ENCODE assay signal across 10 mouse cellular contexts in genomic region chr5:7820592-7820991, GRCm38 (mm10).
DNase-seq lines count a peak whose midpoint lies in the region; ATAC-seq lines count a peak whose summit lies in the region.
"Had no signal": no experiment of that assay in that cellular context is flagged by ENCODE, and none has a peak within 500 bp of the region (broad histone marks: within the 10 kb centered on the region; RNA-seq: fewer than 3 reads in every experiment).

No protein-coding gene starts in this region.

- ATAC-seq in hindbrain, embryonic 14.5 days (ENCODE audit: low FRiP score), result no peak
- ATAC-seq in hindbrain, embryonic 13.5 days (ENCODE audit: low FRiP score), result no peak
- peak; percentile 44; the same call in 1 of the 2 replicates for ATAC-seq in midbrain, embryonic 11.5 days (ENCODE audit: low FRiP score)
- no peak for ATAC-seq in midbrain, embryonic 15.5 days (replicated peaks)
- no peak for ATAC-seq in erythroblast, adult 5-6 weeks (replicated peaks; ENCODE audit: low FRiP score, poor library complexity, severe bottlenecking)

- H3K4me1 ChIP-seq in hindbrain, embryonic 14.5 days (replicated peaks; ENCODE audit: control insufficient read depth, insufficient read depth, low read length), result no peaks in the 10 kb centered on the region
- H3K4me1 ChIP-seq in hindbrain, embryonic 13.5 days (replicated peaks), result no peaks in the 10 kb centered on the region
- H3K4me1 ChIP-seq in midbrain, embryonic 11.5 days (ENCODE audit: control insufficient read depth, insufficient read depth, low read length), result no peaks in the 10 kb centered on the region
- no peaks in the 10 kb centered on the region for H3K4me1 ChIP-seq in midbrain, embryonic 15.5 days
- H3K4me1 ChIP-seq: embryonic facial prominence, embryonic 15.5 days had no signal

- H3K4me3 ChIP-seq in hindbrain, embryonic 14.5 days (replicated peaks; ENCODE audit: low read length), result no peak overlapping the region
- H3K4me3 ChIP-seq in hindbrain, embryonic 13.5 days, result no peak overlapping the region
- no peak overlapping the region for H3K4me3 ChIP-seq in midbrain, embryonic 11.5 days (ENCODE audit: low read depth, low read length)
- H3K4me3 ChIP-seq in midbrain, embryonic 15.5 days, result no peak overlapping the region
- H3K4me3 ChIP-seq: embryonic facial prominence, embryonic 15.5 days had no signal

- H3K27ac ChIP-seq in hindbrain, embryonic 14.5 days, result no peak overlapping the region
- H3K27ac ChIP-seq in hindbrain, embryonic 13.5 days, result no peak overlapping the region
- no peak overlapping the region for H3K27ac ChIP-seq in midbrain, embryonic 11.5 days (ENCODE audit: low read depth, low read length)
- no peak overlapping the region for H3K27ac ChIP-seq in midbrain, embryonic 15.5 days
- H3K27ac ChIP-seq: embryonic facial prominence, embryonic 15.5 days had no signal

- H3K9ac ChIP-seq in hindbrain, embryonic 14.5 days, result no peak overlapping the region
- no peak overlapping the region for H3K9ac ChIP-seq in hindbrain, embryonic 13.5 days
- H3K9ac ChIP-seq in midbrain, embryonic 11.5 days (ENCODE audit: low read length), result no peak overlapping the region
- no peak overlapping the region for H3K9ac ChIP-seq in midbrain, embryonic 15.5 days
- H3K9ac ChIP-seq: embryonic facial prominence, embryonic 15.5 days had no signal

- intact Hi-C loops in left cerebral cortex, postnatal 4 days (cut with DNase I), result no loop called here

- H3K27me3 ChIP-seq in hindbrain, embryonic 14.5 days (ENCODE audit: control insufficient read depth, insufficient read depth, low read length), result no peaks in the 10 kb centered on the region
- no peaks in the 10 kb centered on the region for H3K27me3 ChIP-seq in hindbrain, embryonic 13.5 days
- no peaks in the 10 kb centered on the region for H3K27me3 ChIP-seq in midbrain, embryonic 11.5 days (ENCODE audit: control insufficient read depth, insufficient read depth, low read length)
- no peaks in the 10 kb centered on the region for H3K27me3 ChIP-seq in midbrain, embryonic 15.5 days (replicated peaks)
- H3K27me3 ChIP-seq: embryonic facial prominence, embryonic 15.5 days had no signal

- H3K4me2 ChIP-seq in hindbrain, embryonic 14.5 days (replicated peaks), result no peak overlapping the region
- no peak overlapping the region for H3K4me2 ChIP-seq in hindbrain, embryonic 13.5 days
- H3K4me2 ChIP-seq in midbrain, embryonic 11.5 days, result no peak overlapping the region
- no peak overlapping the region for H3K4me2 ChIP-seq in midbrain, embryonic 15.5 days
- H3K4me2 ChIP-seq: embryonic facial prominence, embryonic 15.5 days had no signal

- peak; percentile 76 for DNase-seq in hindbrain, embryonic 14.5 days (ENCODE audit: low spot score)
- DNase-seq in midbrain, embryonic 11.5 days (ENCODE audit: low spot score, missing footprints), result peak; percentile 92
- peak; percentile 61 for DNase-seq in R1 (ENCODE audit: low read depth, low spot score)
- peak; percentile 1 for DNase-seq in left cerebral cortex, postnatal 4 days
- no peak for DNase-seq in spleen, adult 18-20 months
- DNase-seq: kidney, postnatal 10 days had no signal

- no peaks in the 10 kb centered on the region for H3K9me3 ChIP-seq in hindbrain, embryonic 14.5 days (ENCODE audit: control insufficient read depth, low read length)
- H3K9me3 ChIP-seq in hindbrain, embryonic 13.5 days, result no peaks in the 10 kb centered on the region
- H3K9me3 ChIP-seq in midbrain, embryonic 11.5 days (ENCODE audit: control insufficient read depth, low read length), result no peaks in the 10 kb centered on the region
- H3K9me3 ChIP-seq in midbrain, embryonic 15.5 days, result no peaks in the 10 kb centered on the region
- H3K9me3 ChIP-seq: embryonic facial prominence, embryonic 15.5 days had no signal

- H3K36me3 ChIP-seq in hindbrain, embryonic 14.5 days (replicated peaks; ENCODE audit: control insufficient read depth, insufficient read depth), result no peaks in the 10 kb centered on the region
- H3K36me3 ChIP-seq in hindbrain, embryonic 13.5 days, result no peaks in the 10 kb centered on the region
- no peaks in the 10 kb centered on the region for H3K36me3 ChIP-seq in midbrain, embryonic 11.5 days (ENCODE audit: control insufficient read depth, insufficient read depth, low read length)
- H3K36me3 ChIP-seq in midbrain, embryonic 15.5 days (replicated peaks), result no peaks in the 10 kb centered on the region
- H3K36me3 ChIP-seq: embryonic facial prominence, embryonic 15.5 days had no signal

- WGBS in hindbrain, embryonic 14.5 days, result 32% methylated on average over 5 of the region's 5 CpGs
- 35% methylated on average over 5 of the region's 5 CpGs for WGBS in hindbrain, embryonic 13.5 days
- WGBS in midbrain, embryonic 11.5 days, result 39% methylated on average over 5 of the region's 5 CpGs
- 34% methylated on average over 5 of the region's 5 CpGs for whole genome bisulfite sequencing in midbrain, embryonic 15.5 days

Comparison
In these comparisons a context has a peak if more than half of its experiments do, and no peak if none do; other contexts are left out.
1. DNase-seq: peak in hindbrain, embryonic 14.5 days (single experiment), midbrain, embryonic 11.5 days (single experiment), R1 (single experiment) and left cerebral cortex, postnatal 4 days (single experiment); none in spleen, adult 18-20 months (0 of 2).